Mouse (Mus musculus) stomach, embryonic 16.5 days (tissue): ENCODE measurements around the gene Fancc. TPM values are rescaled to one million over a fixed set of nuclear protein-coding genes. Genes with fewer than 3 reads are reported as not detected.

Source experiments
- ATAC-seq: fragments of 200-750 bp; cut with Nextera tagmentation; 2 replicates; pipeline ENCODE4 v1.8.0; 2017; ENCODE audit warnings: moderate number of reproducible peaks, moderate TSS enrichment; ENCODE audit not compliant: insufficient read depth, low FRiP score
- H3K27ac ChIP-seq: fragments of 300-500 bp; sonication (generic); 2 replicates; pipeline ENCODE4 v1.5.1; 2014; ENCODE audit warnings: low read length
- H3K27me3 ChIP-seq: fragments of 300-500 bp; sonication (generic); 2 replicates; pipeline ENCODE4 v1.6.1; 2014; ENCODE audit warnings: low read length, control low read depth, mixed read lengths; ENCODE audit not compliant: control insufficient read depth, insufficient read depth
- H3K36me3 ChIP-seq: fragments of 300-500 bp; sonication (generic); 2 replicates; pipeline ENCODE4 v1.6.1; 2014; ENCODE audit warnings: low read length; ENCODE audit not compliant: control insufficient read depth, insufficient read depth
- H3K4me1 ChIP-seq: fragments of 300-500 bp; sonication (generic); 2 replicates; pipeline ENCODE4 v1.6.1; 2014; ENCODE audit warnings: low read length, control low read depth, mixed read lengths; ENCODE audit not compliant: control insufficient read depth, insufficient read depth
- H3K4me2 ChIP-seq: fragments of 300-500 bp; sonication (generic); 2 replicates; pipeline ENCODE4 v1.6.1; 2014; ENCODE audit warnings: low read depth, low read length, mixed read lengths
- H3K4me3 ChIP-seq: fragments of 300-500 bp; sonication (generic); replicated peaks from 2 replicates; pipeline ENCODE4 v1.5.1; 2014; ENCODE audit warnings: mild to moderate bottlenecking, low read length
- H3K9ac ChIP-seq: fragments of 300-500 bp; sonication (generic); 2 replicates; pipeline ENCODE4 v1.6.1; 2014; ENCODE audit warnings: low read length
- H3K9me3 ChIP-seq: fragments of 300-500 bp; sonication (generic); replicated peaks from 2 replicates; pipeline ENCODE4 v1.6.1; 2016; ENCODE audit warnings: low read length, control low read depth; ENCODE audit not compliant: control insufficient read depth
- WGBS: fragments of 180-500 bp; shearing (Covaris S2); extraction: QIAGEN DNeasy Blood & Tissue Kit; methylation state at CpG from one replicate; pipeline ENCODE4 v1.1.7; 2014; 5-methylcytosine and 5-hydroxymethylcytosine counted together
- polyA plus RNA-seq: library from polyadenylated mRNA; unstranded; fragments of >200 nt; fragmentation: Nextera tagmentation; extraction: Ambion mirVana; gene quantifications from 2 replicates; pipeline ENCODE4 v1.2.1, GENCODE M21; 2015

The Fancc gene
- polyA plus RNA-seq, 1 experiment from 2014 or later = 22.0 TPM

DNA sequence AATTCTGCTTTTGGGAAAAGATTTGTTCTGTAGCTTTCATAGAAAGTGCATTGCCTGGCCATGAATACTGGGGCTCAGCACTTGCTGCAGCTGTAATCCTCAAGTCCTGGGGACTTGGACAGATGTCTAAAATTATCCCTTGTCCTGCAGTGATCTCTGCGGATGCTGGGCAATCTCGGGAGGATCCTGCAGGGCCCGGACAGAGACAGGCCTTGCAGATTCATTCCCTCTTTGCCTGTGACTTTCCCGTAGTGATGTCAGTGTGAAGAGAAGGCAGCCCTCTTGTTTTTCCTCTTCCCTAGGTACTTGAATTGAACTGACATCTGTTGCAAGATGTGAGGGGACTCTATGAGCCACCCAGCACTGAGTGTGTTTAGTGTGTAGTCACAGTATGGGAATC is 236.9 kb downstream of the Fancc start:
- H3K9ac ChIP-seq = peak overlapping the region; percentile 50; the same call in 1 of the 2 replicates
- no peaks in the 10 kb centered on the region for H3K27me3 ChIP-seq
- peaks cover 58% of the 10 kb centered on the region for H3K4me1 ChIP-seq
- H3K4me3 ChIP-seq = no peak overlapping the region
- 52% methylated on average over 4 of the region's 4 CpGs for WGBS
- H3K27ac ChIP-seq = peak overlapping the region; percentile 53
- H3K4me2 ChIP-seq = no peak overlapping the region
- ATAC-seq = no peak
- 0 out of 2 replicates have a peak, but pooled peaks cover 3% of the 10 kb centered on the region for H3K9me3 ChIP-seq
- H3K36me3 ChIP-seq = peaks cover 7% of the 10 kb centered on the region

DNA sequence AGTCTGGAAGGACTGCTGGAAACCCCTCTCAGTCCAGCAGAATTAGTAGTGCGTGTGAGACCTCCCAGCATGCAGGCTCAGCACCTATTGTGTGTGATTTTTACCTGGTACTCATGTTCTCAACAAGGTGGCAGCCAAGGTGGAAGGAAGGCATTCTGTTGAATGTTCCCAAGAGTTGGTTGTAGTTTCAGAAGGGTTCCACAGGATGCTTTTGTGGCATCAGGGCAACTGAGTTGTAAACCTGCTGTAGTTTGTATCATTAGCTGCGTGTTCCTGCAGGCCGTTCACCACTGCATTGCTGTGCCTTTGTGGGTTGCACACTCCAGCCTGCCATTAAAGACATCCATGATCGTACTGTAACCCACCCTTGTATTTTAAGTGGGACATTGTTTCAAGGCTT is 238.4 kb downstream of the Fancc start:
- Histone ChIP-seq H3K36me3 (peaks cover 10% of the 10 kb centered on the region), H3K9ac (peak overlapping the region; percentile 43; the same call in 1 of the 2 replicates), H3K27me3 (no peaks in the 10 kb centered on the region), H3K4me2 (no peak overlapping the region), H3K4me1 (peaks cover 64% of the 10 kb centered on the region), H3K27ac (peak overlapping the region; percentile 19), H3K4me3 (no peak overlapping the region; the same call in 1 of the 2 replicates), H3K9me3 (0 out of 2 replicates have a peak, but pooled peaks cover 3% of the 10 kb centered on the region)
- 88% methylated on average over 4 of the region's 4 CpGs for WGBS
- ATAC-seq = no peak

DNA sequence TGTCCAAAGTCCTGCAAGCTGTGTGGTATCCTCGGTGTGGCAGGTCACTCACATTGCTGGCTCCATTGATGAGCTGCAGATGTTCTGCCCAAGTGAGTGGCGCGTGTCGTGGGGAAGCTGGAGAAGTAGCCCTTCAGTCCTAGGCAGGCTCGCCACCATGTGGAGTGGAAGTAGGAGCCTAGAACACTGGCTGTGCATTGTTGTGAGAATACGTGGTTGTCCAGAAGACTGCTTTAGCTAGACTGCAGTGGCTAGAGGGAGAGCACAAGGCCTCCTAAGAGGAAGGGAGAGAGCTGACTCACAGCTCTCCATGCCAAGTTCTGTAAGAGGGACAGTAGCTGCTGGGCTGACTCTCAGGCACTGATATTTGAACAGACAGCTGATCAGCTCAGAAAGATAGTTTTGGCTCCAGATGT is 238.9 kb downstream of the Fancc start:
- WGBS = 72% methylated on average over 6 of the region's 6 CpGs
- no peak for ATAC-seq
- Histone ChIP-seq H3K27ac (peak overlapping the region; percentile 19), H3K4me2 (no peak overlapping the region), H3K4me1 (peaks cover 65% of the 10 kb centered on the region), H3K4me3 (no peak overlapping the region; the same call in 1 of the 2 replicates), H3K9ac (peak overlapping the region; percentile 43; the same call in 1 of the 2 replicates), H3K9me3 (0 out of 2 replicates have a peak, but pooled peaks cover 3% of the 10 kb centered on the region), H3K27me3 (no peaks in the 10 kb centered on the region), H3K36me3 (peaks cover 10% of the 10 kb centered on the region)

DNA sequence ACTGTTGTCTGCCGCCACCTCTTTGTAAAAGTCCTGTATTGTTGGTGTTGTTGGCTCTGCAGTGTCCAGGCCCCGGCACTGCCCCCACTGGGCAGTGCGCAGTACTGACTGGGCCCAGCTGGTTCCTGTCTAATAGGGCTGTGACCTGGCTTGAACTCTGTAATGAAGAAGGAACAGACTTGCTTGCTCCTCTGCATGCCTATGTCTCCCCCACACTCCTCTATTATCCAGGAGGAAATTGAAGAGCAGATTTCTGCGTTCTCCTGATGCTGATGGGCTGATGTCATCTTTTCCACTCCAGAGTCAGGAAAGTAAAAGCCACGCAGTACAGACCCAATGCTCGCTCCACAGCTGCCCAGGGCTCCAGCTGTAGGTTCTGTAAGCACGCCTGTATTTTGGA is 240.3 kb downstream of the Fancc start:
- Histone ChIP-seq H3K27ac (peak overlapping the region; percentile 72), H3K4me3 (no peak overlapping the region), H3K9ac (no peak overlapping the region), H3K36me3 (peaks cover 7% of the 10 kb centered on the region; the same call in 1 of the 2 replicates), H3K4me1 (peaks cover 75% of the 10 kb centered on the region), H3K4me2 (no peak overlapping the region), H3K27me3 (no peaks in the 10 kb centered on the region), H3K9me3 (0 out of 2 replicates have a peak, but pooled peaks cover 3% of the 10 kb centered on the region)
- 43% methylated on average over 7 of the region's 7 CpGs for WGBS
- peak; percentile 83 for ATAC-seq

DNA sequence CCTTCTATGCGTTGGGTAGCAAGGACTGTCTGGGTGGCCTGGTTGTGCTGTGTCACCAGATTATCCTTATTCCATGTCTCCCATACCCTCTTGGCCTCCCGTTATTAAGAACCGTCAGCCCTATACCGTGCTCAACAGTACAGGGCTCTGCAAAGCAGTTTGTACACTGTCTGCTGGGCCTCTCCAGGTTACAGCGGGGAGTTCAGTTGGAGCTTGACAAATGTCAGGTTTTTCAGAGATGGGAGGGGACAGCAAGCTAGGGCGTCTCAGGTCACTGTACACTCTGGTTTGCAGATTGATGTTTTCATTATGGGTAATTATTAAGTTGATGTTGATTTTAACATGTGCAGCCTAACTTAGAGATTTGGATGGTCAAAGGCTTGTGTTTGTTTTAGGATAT is 240.9 kb downstream of the Fancc start:
- Histone ChIP-seq H3K4me2 (no peak overlapping the region), H3K4me3 (no peak overlapping the region), H3K36me3 (peaks cover 7% of the 10 kb centered on the region; the same call in 1 of the 2 replicates), H3K27me3 (no peaks in the 10 kb centered on the region), H3K4me1 (peaks cover 75% of the 10 kb centered on the region), H3K27ac (peak overlapping the region; percentile 28), H3K9ac (no peak overlapping the region), H3K9me3 (0 out of 2 replicates have a peak, but pooled peaks cover 3% of the 10 kb centered on the region)
- WGBS = 42% methylated on average over 6 of the region's 6 CpGs
- no peak for ATAC-seq

DNA sequence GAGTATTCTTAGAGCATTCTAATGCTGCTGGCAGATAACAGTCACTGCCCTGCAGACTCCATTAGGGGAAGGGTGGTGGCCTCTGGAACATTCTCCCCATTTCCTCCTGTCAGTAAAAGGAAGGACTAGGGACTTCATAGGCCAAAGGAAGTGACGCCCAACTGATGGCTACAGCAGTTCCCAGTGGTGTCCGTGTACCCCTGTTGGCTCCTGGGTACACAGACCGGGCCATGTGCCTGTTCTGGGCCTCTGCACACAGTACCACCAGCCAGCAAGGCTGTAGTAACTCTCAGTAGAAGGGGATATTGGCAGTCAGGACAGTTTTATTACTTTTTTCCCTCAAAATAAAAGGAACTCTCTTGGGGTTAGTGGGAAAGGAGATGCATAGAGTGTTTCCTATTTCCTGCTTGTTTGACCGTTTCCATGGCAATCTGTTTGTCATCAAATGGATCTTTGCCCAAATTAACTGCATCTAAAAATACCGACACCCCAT is 241.5 kb downstream of the Fancc start:
- H3K9ac ChIP-seq = peak overlapping the region; percentile 11; the same call in 1 of the 2 replicates
- H3K4me1 ChIP-seq = peaks cover 72% of the 10 kb centered on the region
- H3K27ac ChIP-seq = peak overlapping the region; percentile 28
- WGBS = 80% methylated on average over 5 of the region's 5 CpGs
- peaks cover 7% of the 10 kb centered on the region; the same call in 1 of the 2 replicates for H3K36me3 ChIP-seq
- no peak overlapping the region for H3K4me3 ChIP-seq
- ATAC-seq = no peak
- H3K9me3 ChIP-seq = 0 out of 2 replicates have a peak, but pooled peaks cover 3% of the 10 kb centered on the region
- no peaks in the 10 kb centered on the region for H3K27me3 ChIP-seq
- H3K4me2 ChIP-seq = no peak overlapping the region

DNA sequence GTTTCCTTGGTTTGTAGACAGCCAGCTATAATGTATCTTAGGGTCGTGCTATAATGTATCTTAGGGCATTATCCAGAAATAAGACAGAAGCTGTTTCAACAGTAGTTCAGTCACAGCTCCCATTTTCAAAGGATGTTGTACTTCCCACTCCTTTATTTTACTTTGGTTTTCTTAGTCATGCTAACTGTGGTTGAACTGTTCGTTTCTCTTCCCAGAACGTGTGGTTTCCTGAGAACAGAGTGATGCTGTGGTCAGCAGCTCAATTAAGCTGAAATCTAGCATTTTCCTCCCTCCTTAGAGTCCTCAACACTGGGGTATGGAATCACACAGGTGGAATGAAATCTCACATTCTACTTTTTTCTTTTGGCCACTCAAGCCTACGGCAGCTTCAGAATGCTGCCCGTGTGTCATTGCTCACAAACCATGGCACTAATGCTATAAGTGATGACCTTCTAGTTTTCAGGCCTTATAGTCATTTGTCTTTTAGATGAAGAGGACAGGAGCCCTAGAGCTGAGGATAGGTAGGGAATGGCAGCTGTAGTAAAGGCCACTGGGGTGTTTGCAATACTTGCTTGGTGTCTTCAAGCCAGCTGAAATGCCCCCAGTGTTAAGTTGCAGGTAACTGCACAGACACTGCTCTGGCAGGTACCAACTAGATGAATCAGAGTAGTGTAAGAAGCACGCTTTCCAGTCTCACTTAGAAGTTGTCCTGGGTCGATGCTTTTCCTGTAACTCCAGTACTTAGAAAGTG is 243.0 kb downstream of the Fancc start:
- Histone ChIP-seq H3K27me3 (no peaks in the 10 kb centered on the region), H3K9me3 (0 out of 2 replicates have a peak, but pooled peaks cover 3% of the 10 kb centered on the region), H3K36me3 (peaks cover 7% of the 10 kb centered on the region; the same call in 1 of the 2 replicates), H3K27ac (no peak overlapping the region), H3K4me3 (no peak overlapping the region), H3K4me1 (peaks cover 76% of the 10 kb centered on the region), H3K9ac (no peak overlapping the region), H3K4me2 (no peak overlapping the region)
- no peak for ATAC-seq
- 85% methylated on average over 7 of the region's 7 CpGs for WGBS

DNA sequence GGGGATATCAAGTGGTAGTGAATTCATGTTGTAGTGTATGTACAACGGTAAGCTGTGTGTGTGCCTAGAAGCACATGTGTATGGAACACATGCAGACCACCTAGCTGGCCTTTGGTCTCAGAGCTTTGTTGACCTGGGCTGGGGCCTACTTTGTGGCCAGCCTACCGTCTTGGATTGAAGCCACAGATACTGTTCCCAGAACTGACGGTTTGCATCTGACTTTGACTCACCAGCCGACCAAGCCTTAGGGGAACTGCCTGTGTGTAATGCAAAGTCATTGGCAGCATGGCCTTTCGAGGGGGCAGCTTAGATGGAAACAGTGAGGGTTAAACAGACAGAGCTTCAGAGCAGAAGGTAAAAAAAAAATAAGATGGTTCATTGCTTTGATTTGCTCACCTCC is 243.9 kb downstream of the Fancc start:
- ATAC-seq = no peak
- peaks cover 7% of the 10 kb centered on the region; the same call in 1 of the 2 replicates for H3K36me3 ChIP-seq
- no peaks in the 10 kb centered on the region for H3K27me3 ChIP-seq
- H3K4me1 ChIP-seq = peaks cover 68% of the 10 kb centered on the region
- no peak overlapping the region for H3K4me3 ChIP-seq
- no peak overlapping the region for H3K27ac ChIP-seq
- H3K9ac ChIP-seq = no peak overlapping the region
- H3K9me3 ChIP-seq = 0 out of 2 replicates have a peak, but pooled peaks cover 3% of the 10 kb centered on the region
- 59% methylated on average over 5 of the region's 5 CpGs for WGBS
- H3K4me2 ChIP-seq = no peak overlapping the region
